Mouse (Mus musculus) gastrocnemius, adult 18-20 months (tissue): ENCODE measurements around the gene Pa2g4. TPM values are rescaled to one million over a fixed set of nuclear protein-coding genes. Genes with fewer than 3 reads are reported as not detected.

Experiments used
- microRNA-seq: library from miRNA; unstranded; fragments of <30 nt; microRNA quantifications from one replicate; pipeline ENCODE4 v1.2.0, GENCODE M21; 2021
- total RNA-seq, 2 experiments: library from RNA; stranded (reverse); gene quantifications; 2 replicates each; pipeline ENCODE4 v1.2.3; 2021

Pa2g4 gene
- total RNA-seq, 2 experiments from 2014 or later: 35.4 to 37.6 TPM

Small RNA genes lying within 50 kb of the gene (microRNA-seq; reads per million reads assigned to microRNA genes)
- gene Gm47275: not detected
- not detected for gene Mir6916
- not detected for gene Mir6917

Other genes starting within 250 kb of the Pa2g4 start
- 10 to 100 TPM; 46.4 to 48.3 TPM for gene Cnpy2, start 243.5 kb downstream of the Pa2g4 start, total RNA-seq
- 100 to 1,000 TPM; 561 to 590 TPM for gene Cs, start 228.3 kb downstream of the Pa2g4 start, total RNA-seq
- 100 to 1,000 TPM; 388 to 467 TPM for gene Coq10a, start 197.0 kb downstream of the Pa2g4 start, total RNA-seq
- gene Ankrd52, start 188.9 kb downstream of the Pa2g4 start, total RNA-seq: 10 to 100 TPM; 44.5 to 47.0 TPM
- gene Slc39a5, start 164.8 kb downstream of the Pa2g4 start, total RNA-seq: not detected
- gene Nabp2, start 154.5 kb downstream of the Pa2g4 start, total RNA-seq: 10 to 100 TPM; 61.0 to 65.2 TPM
- 10 to 100 TPM; 12.7 to 13.2 TPM for gene Rnf41, start 154.3 kb downstream of the Pa2g4 start, total RNA-seq
- gene Smarcc2, start 106.7 kb downstream of the Pa2g4 start, total RNA-seq: 10 to 100 TPM; 44.1 to 49.5 TPM
- 100 to 1,000 TPM; 150 to 187 TPM for gene Myl6, start 71.8 kb downstream of the Pa2g4 start, total RNA-seq
- 10 to 100 TPM in 1 of 2 experiments, 1 to 10 TPM in 1; 9.0 to 28.2 TPM for gene Myl6b, start 67.3 kb downstream of the Pa2g4 start, total RNA-seq
- gene Esyt1, start 40.1 kb downstream of the Pa2g4 start, total RNA-seq: 10 to 100 TPM; 12.3 to 15.3 TPM
- gene Zc3h10, start 18.2 kb downstream of the Pa2g4 start, total RNA-seq: 1 to 10 TPM; 4.6 to 8.3 TPM
- gene Rpl41, start 16.7 kb downstream of the Pa2g4 start, total RNA-seq: 1,000 to 10,000 TPM; 1,015 to 1,049 TPM
- gene Erbb3, start 23.7 kb upstream of the Pa2g4 start, total RNA-seq: 1 to 10 TPM; 2.7 TPM
- 100 to 1,000 TPM; 345 to 363 TPM for gene Rps26, start 60.8 kb upstream of the Pa2g4 start, total RNA-seq
- under 1 TPM; 0.37 to 0.57 TPM for gene Ikzf4, start 80.0 kb upstream of the Pa2g4 start, total RNA-seq
- 10 to 100 TPM; 27.7 to 28.3 TPM for gene Suox, start 108.1 kb upstream of the Pa2g4 start, total RNA-seq
- gene Rab5b, start 130.3 kb upstream of the Pa2g4 start, total RNA-seq: 10 to 100 TPM; 90.8 to 92.1 TPM
- gene Pmel, start 138.2 kb upstream of the Pa2g4 start, total RNA-seq: not detected
- 1 to 10 TPM; 2.3 to 2.7 TPM for gene Cdk2, start 139.0 kb upstream of the Pa2g4 start, total RNA-seq
- 1 to 10 TPM; 7.8 to 8.5 TPM for gene Dgka, start 178.9 kb upstream of the Pa2g4 start, total RNA-seq
- gene Pym1, start 181.9 kb upstream of the Pa2g4 start, total RNA-seq: 10 to 100 TPM; 12.0 to 12.4 TPM
- gene Mmp19, start 224.9 kb upstream of the Pa2g4 start, total RNA-seq: 1 to 10 TPM; 1.1 to 1.9 TPM
- 10 to 100 TPM; 20.8 to 25.4 TPM for gene Dnajc14, start 238.1 kb upstream of the Pa2g4 start, total RNA-seq
- 1 to 10 TPM; 2.1 to 2.3 TPM for gene Tmem198b, start 238.4 kb upstream of the Pa2g4 start, total RNA-seq